ENCODE assay signal across 25 mouse cellular contexts in the genomic region with DNA sequence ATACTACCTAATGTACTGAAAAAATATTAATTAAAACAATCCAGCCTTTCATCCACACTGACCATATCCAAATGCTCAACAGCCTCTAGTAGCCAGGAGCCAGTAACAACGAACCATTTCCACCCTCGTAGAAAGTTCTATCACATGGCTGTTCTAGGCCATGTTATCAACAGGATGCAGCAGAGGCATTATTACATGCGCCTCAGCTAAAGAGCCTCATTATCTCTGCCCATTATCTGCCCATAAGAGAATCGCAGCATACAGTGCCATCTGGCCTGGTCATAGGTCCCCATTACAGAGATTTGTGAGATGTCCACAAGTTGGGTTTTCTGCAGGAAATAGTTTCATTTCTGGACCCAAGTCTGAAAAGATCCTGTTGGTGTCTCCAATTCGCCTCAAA. TPM values are rescaled to one million over a fixed set of nuclear protein-coding genes. Genes with fewer than 3 reads are reported as not detected.
DNase-seq lines count a peak whose midpoint lies in the region; ATAC-seq and TF ChIP-seq lines count a peak whose summit lies in the region.
"Had no signal": no experiment of that assay in that cellular context is flagged by ENCODE, and none has a peak within 500 bp of the region (broad histone marks: within the 10 kb centered on the region; RNA-seq: fewer than 3 reads in every experiment).

No protein-coding gene starts in this region.

- 42% methylated on average over 5 of the region's 5 CpGs for whole genome bisulfite sequencing in liver, embryonic 12.5 days (ENCODE audit: insufficient replicate concordance)
- 26% methylated on average over 5 of the region's 5 CpGs for WGBS in liver, embryonic 14.5 days (ENCODE audit: insufficient replicate concordance)
- 87% methylated on average over 5 of the region's 5 CpGs for WGBS in kidney, adult 2 months

- no peaks in the 10 kb centered on the region for H3K79me2 ChIP-seq in MEL (ENCODE audit: control insufficient read depth, insufficient read depth, low read length, poor library complexity)

- no peak overlapping the region for H3K9ac ChIP-seq in liver, embryonic 12.5 days
- no peak overlapping the region for H3K9ac ChIP-seq in MEL (ENCODE audit: control insufficient read depth, low read depth, low read length, poor library complexity, severe bottlenecking)
- H3K9ac ChIP-seq in liver, embryonic 14.5 days (replicated peaks) = no peak overlapping the region
- H3K9ac ChIP-seq: embryonic facial prominence, embryonic 13.5 days; forebrain, embryonic 12.5 days; hindbrain, embryonic 12.5 days had no signal

- TF ChIP-seq CTCF in MEL (IDR thresholded peaks at IDR 0.05 in 2 of 3, conservative IDR thresholded peaks at IDR 0.05 in 1 of 3; ENCODE audit: control insufficient read depth in 1 of 3, insufficient read depth in 1 of 3, low read depth in 2 of 3, low read length in 3 of 3, poor library complexity in 1 of 3, severe bottlenecking in 1 of 3) = no peak
- TF ChIP-seq CTCF in liver, embryonic 14.5 days (IDR thresholded peaks at IDR 0.05; ENCODE audit: low read depth) = no peak
- TF ChIP-seq CTCF in kidney, adult 2 months (conservative IDR thresholded peaks at IDR 0.05; ENCODE audit: insufficient read depth, insufficient read length, low read depth, low read length) = no peak

- H3K27me3 ChIP-seq in liver, embryonic 12.5 days (replicated peaks) = no peaks in the 10 kb centered on the region
- no peaks in the 10 kb centered on the region for H3K27me3 ChIP-seq in MEL (ENCODE audit: control insufficient read depth in 1 of 2, insufficient read depth in 2 of 2, low read length in 2 of 2)
- no peaks in the 10 kb centered on the region for H3K27me3 ChIP-seq in liver, embryonic 14.5 days (ENCODE audit: control insufficient read depth, insufficient read depth, low read length)
- no peaks in the 10 kb centered on the region for H3K27me3 ChIP-seq in kidney, adult 2 months (replicated peaks; ENCODE audit: control insufficient read depth, insufficient read depth, low read length)
- H3K27me3 ChIP-seq: embryonic facial prominence, embryonic 13.5 days; forebrain, embryonic 12.5 days; hindbrain, embryonic 12.5 days; Patski had no signal

- peaks cover 11% of the 10 kb centered on the region; the same call in 1 of the 2 replicates for H3K4me1 ChIP-seq in liver, embryonic 12.5 days
- H3K4me1 ChIP-seq in MEL (ENCODE audit: control insufficient read depth in 1 of 2, insufficient read depth in 2 of 2, low read length in 2 of 2) = peaks cover 18 to 33% of the 10 kb centered on the region in 2 experiments
- no peaks in the 10 kb centered on the region for H3K4me1 ChIP-seq in liver, embryonic 14.5 days (replicated peaks; ENCODE audit: control insufficient read depth in 2 of 2, insufficient read depth in 2 of 2, low read length in 1 of 2)
- no peaks in the 10 kb centered on the region for H3K4me1 ChIP-seq in kidney, adult 2 months (ENCODE audit: control insufficient read depth, insufficient read depth, low read length)
- H3K4me1 ChIP-seq: embryonic facial prominence, embryonic 13.5 days; forebrain, embryonic 12.5 days; heart, embryonic 10.5 days; hindbrain, embryonic 12.5 days had no signal

- no peak overlapping the region for H3K4me3 ChIP-seq in liver, embryonic 12.5 days
- no peak overlapping the region for H3K4me3 ChIP-seq in MEL (ENCODE audit: control insufficient read depth in 1 of 2, insufficient read depth in 1 of 2, low read depth in 2 of 2, low read length in 2 of 2)
- no peak overlapping the region for H3K4me3 ChIP-seq in liver, embryonic 14.5 days (ENCODE audit: insufficient read depth in 1 of 2, low read depth in 2 of 2, low read length in 2 of 2)
- no peak overlapping the region for H3K4me3 ChIP-seq in kidney, adult 2 months (ENCODE audit: insufficient read depth, low read depth, low read length)
- H3K4me3 ChIP-seq: embryonic facial prominence, embryonic 13.5 days; forebrain, embryonic 12.5 days; heart, embryonic 10.5 days; hindbrain, embryonic 12.5 days had no signal

- TF ChIP-seq EP300 in MEL (IDR thresholded peaks at IDR 0.05; ENCODE audit: low read depth in 1 of 2, low read length in 2 of 2) = peak; percentile 97 to 98
- TF ChIP-seq EP300 in liver, embryonic 14.5 days (IDR thresholded peaks at IDR 0.05; ENCODE audit: low read depth) = peak; percentile 26; the same call in 1 of the 2 replicates

- peaks cover 71% of the 10 kb centered on the region for H3K36me3 ChIP-seq in liver, embryonic 12.5 days
- H3K36me3 ChIP-seq in MEL (ENCODE audit: control insufficient read depth in 1 of 2, insufficient read depth in 2 of 2, low read length in 2 of 2) = peaks cover 20 to 46% of the 10 kb centered on the region in 2 experiments
- peaks cover 6% of the 10 kb centered on the region for H3K36me3 ChIP-seq in liver, embryonic 14.5 days (replicated peaks; ENCODE audit: control insufficient read depth, insufficient read depth, low read depth)
- H3K36me3 ChIP-seq in kidney, adult 2 months (ENCODE audit: control insufficient read depth, insufficient read depth, low read length) = peaks cover 2% of the 10 kb centered on the region

- ATAC-seq in liver, embryonic 12.5 days = peak; percentile 55; the same call in 1 of the 2 replicates
- peak; percentile 43; the same call in 1 of the 2 replicates for ATAC-seq in liver, embryonic 14.5 days (ENCODE audit: insufficient read depth)
- no peak for ATAC-seq in inflammation-experienced regulatory T-cells, adult 6 months
- ATAC-seq: activated CD4-positive, CD25-positive, alpha-beta regulatory T cell, adult 4 months; forebrain, embryonic 16.5 days; hindbrain, embryonic 16.5 days; Patski had no signal

- no peak overlapping the region for H3K4me2 ChIP-seq in liver, embryonic 12.5 days
- H3K4me2 ChIP-seq in liver, embryonic 14.5 days (ENCODE audit: low read depth) = no peak overlapping the region
- H3K4me2 ChIP-seq: embryonic facial prominence, embryonic 13.5 days; forebrain, embryonic 12.5 days; hindbrain, embryonic 12.5 days had no signal

- TF ChIP-seq POLR2A in MEL (IDR thresholded peaks at IDR 0.05; ENCODE audit: control insufficient read depth in 1 of 2, insufficient read depth in 1 of 2, low read depth in 1 of 2, low read length in 2 of 2, poor library complexity in 1 of 2) = no peak
- TF ChIP-seq POLR2A in kidney, adult 2 months (IDR thresholded peaks at IDR 0.05; ENCODE audit: low read depth, low read length) = no peak

- DNase-seq in liver (no peak), MEL (ENCODE audit: low read depth, low spot score) (peak; percentile 78)
- DNase-seq in liver, embryonic 14.5 days (ENCODE audit: low read depth in 3 of 3, low spot score in 3 of 3) = no peak
- no peak for DNase-seq in ovary, adult 18-20 months (ENCODE audit: low spot score)
- no peak for DNase-seq in kidney, adult 2 months
- DNase-seq: adrenal gland, postnatal 14 days; cerebellum, adult 11-12 months; cerebellum, adult 9-10 months; cerebellum, postnatal 25 days; gastrocnemius, postnatal 14 days; heart, postnatal 10 days; heart, postnatal 4 days had no signal

- no peak overlapping the region for H3K27ac ChIP-seq in liver, embryonic 12.5 days
- peak overlapping the region; percentile 64 for H3K27ac ChIP-seq in MEL (ENCODE audit: control insufficient read depth, low read depth, low read length)
- no peak overlapping the region for H3K27ac ChIP-seq in liver, embryonic 14.5 days
- H3K27ac ChIP-seq in kidney, adult 2 months (ENCODE audit: insufficient read depth, low read depth, low read length) = no peak overlapping the region
- H3K27ac ChIP-seq: embryonic facial prominence, embryonic 13.5 days; forebrain, embryonic 12.5 days; heart, embryonic 10.5 days; hindbrain, embryonic 12.5 days had no signal

- no peaks in the 10 kb centered on the region for H3K9me3 ChIP-seq in liver, embryonic 12.5 days (replicated peaks)
- H3K9me3 ChIP-seq in MEL (replicated peaks; ENCODE audit: insufficient read depth, low read length) = no peaks in the 10 kb centered on the region
- H3K9me3 ChIP-seq in liver, embryonic 14.5 days (ENCODE audit: control insufficient read depth, low read length) = no peaks in the 10 kb centered on the region
- H3K9me3 ChIP-seq: embryonic facial prominence, embryonic 13.5 days; forebrain, embryonic 12.5 days; heart, embryonic 10.5 days; hindbrain, embryonic 12.5 days had no signal

- TF ChIP-seq RAD21 in MEL (IDR thresholded peaks at IDR 0.05; ENCODE audit: low read depth, low read length) = no peak

TF ChIP-seq in MEL, 35 proteins besides CTCF, POLR2A, EP300 and RAD21 (continues in another document):
- TF ChIP-seq RCOR1 (IDR thresholded peaks at IDR 0.05; ENCODE audit: low read depth, low read length) = peak; percentile 99
- TF ChIP-seq TBP (IDR thresholded peaks at IDR 0.05; ENCODE audit: low read depth, low read length) = no peak
- TF ChIP-seq MAFK (IDR thresholded peaks at IDR 0.05; ENCODE audit: borderline replicate concordance, low read depth, low read length) = peak; percentile 61; the same call in 1 of the 2 replicates
- TF ChIP-seq TAL1 (IDR thresholded peaks at IDR 0.05; ENCODE audit: low read length) = peak; percentile 88
- TF ChIP-seq ZC3H11A (IDR thresholded peaks at IDR 0.05; ENCODE audit: low read depth, low read length) = no peak
- no peak for TF ChIP-seq CHD1 (IDR thresholded peaks at IDR 0.05; ENCODE audit: low read depth, low read length)
- TF ChIP-seq JUND (IDR thresholded peaks at IDR 0.05; ENCODE audit: low read depth, low read length) = 0 out of 2 replicates have a peak, but pooled peaks have one; percentile 13
- TF ChIP-seq TCF12 (IDR thresholded peaks at IDR 0.05; ENCODE audit: low read depth, low read length) = peak; percentile 97
- TF ChIP-seq MAZ (IDR thresholded peaks at IDR 0.05; ENCODE audit: low read depth, low read length) = no peak

RNA-seq across cellular contexts. Expression of a gene that starts 37.9 kb away (rescaled TPM):
- polyA plus RNA-seq in liver, embryonic 12.5 days (2016; fragmentation: Nextera tagmentation; extraction: Ambion mirVana) = 15.6 and 16.5 TPM in 2 replicates
- 20.7 and 23.8 TPM in 2 replicates for total RNA-seq in MEL (2012; rRNA removed)
- polyA plus RNA-seq in MEL (2012; ENCODE audit: insufficient read depth in 1 of 2, insufficient read length in 2 of 2, low read depth in 1 of 2, low replicate concordance in 2 of 2, missing spikeins in 1 of 2) = 100 to 1,000 TPM in 1 of 2 experiments, 10 to 100 TPM in 1; 23.8 to 472 TPM
- polyA plus RNA-seq in liver, embryonic 14.5 days (2012; rRNA removed) = 2.5 and 4.4 TPM in 2 replicates
- 7.9 and 8.4 TPM in 2 replicates for polyA plus RNA-seq in liver, embryonic 14.5 days (2014; fragmentation: Nextera tagmentation; extraction: Ambion mirVana)
- polyA plus RNA-seq in inflammation-experienced regulatory T-cells, adult 6 months (2017; shearing (Covaris generic)) = 10 to 100 TPM; 32.6 to 41.4 (median 38.2) TPM
- 3.2 and 3.6 TPM in 2 replicates for polyA plus RNA-seq in kidney, adult 2 months (2012; rRNA removed)

RNA-seq across cellular contexts. Expression of a gene that starts 41.9 kb away (rescaled TPM):
- polyA plus RNA-seq in liver, embryonic 12.5 days (2016; fragmentation: Nextera tagmentation; extraction: Ambion mirVana) = 0.07 and 0.43 TPM in 2 replicates
- total RNA-seq in MEL (2012; rRNA removed) = not detected in 2 replicates
- not detected for polyA plus RNA-seq in MEL (2012; ENCODE audit: insufficient read depth in 1 of 2, insufficient read length in 2 of 2, low read depth in 1 of 2, low replicate concordance in 2 of 2, missing spikeins in 1 of 2)
- 0.02 and 0.08 TPM in 2 replicates for polyA plus RNA-seq in liver, embryonic 14.5 days (2012; rRNA removed)
- polyA plus RNA-seq in liver, embryonic 14.5 days (2014; fragmentation: Nextera tagmentation; extraction: Ambion mirVana) = not detected in 2 replicates
- polyA plus RNA-seq in inflammation-experienced regulatory T-cells, adult 6 months (2017; shearing (Covaris generic)) = not detected
- not detected in 2 replicates for polyA plus RNA-seq in kidney, adult 2 months (2012; rRNA removed)
- total RNA-seq: adrenal gland, postnatal 14 days; gastrocnemius, postnatal 14 days; granulocyte monocyte progenitor cell, adult 5-6 weeks; heart, postnatal 10 days; heart, postnatal 4 days had no signal
- polyA plus RNA-seq: activated CD4-positive, CD25-positive, alpha-beta regulatory T cell, adult 4 months; forebrain, embryonic 12.5 days; forebrain, embryonic 16.5 days; frontal cortex, adult 2 months; heart, embryonic 14.5 days; hindbrain, embryonic 16.5 days had no signal
